Mouse (Mus musculus): Measurements from ENCODE around the gene Rgs7bp. TPM values are rescaled to one million over a fixed set of nuclear protein-coding genes. Genes with fewer than 3 reads are reported as not detected.

Gene Rgs7bp
- polyA plus RNA-seq, 1 experiment, result 0.77 TPM

GRCm38 (mm10) chr13:105015710-105016404 is 38.9 kb downstream of the Rgs7bp start:
- DNase-seq (ENCODE audit: low read depth, low spot score), result no peak
- 69% methylated on average over 8 of the region's 8 CpGs for WGBS

GRCm38 (mm10) chr13:105011300-105011699 is 43.4 kb downstream of the Rgs7bp start:
- WGBS, result 90% methylated on average over 5 of the region's 5 CpGs
- DNase-seq (ENCODE audit: low read depth, low spot score), result no peak

- no peak for DNase-seq (ENCODE audit: low read depth, low spot score)
- 96% methylated on average over 2 of the region's 2 CpGs for WGBS
Measured at GRCm38 (mm10) chr13:105008891-105009290, 45.8 kb downstream of the Rgs7bp start.

GRCm38 (mm10) chr13:105002831-105003157 is 51.9 kb downstream of the Rgs7bp start:
- no peak for DNase-seq (ENCODE audit: low read depth, low spot score)
- WGBS, result 73% methylated on average over 2 of the region's 2 CpGs

GRCm38 (mm10) chr13:105002132-105002830 is 52.4 kb downstream of the Rgs7bp start:
- WGBS, result 70% methylated on average over 5 of the region's 5 CpGs
- no peak for DNase-seq (ENCODE audit: low read depth, low spot score)

- no peak for DNase-seq (ENCODE audit: low read depth, low spot score)
- 61% methylated on average over 2 of the region's 2 CpGs for WGBS
Measured at GRCm38 (mm10) chr13:105001714-105002113, 53.0 kb downstream of the Rgs7bp start.

- DNase-seq (ENCODE audit: low read depth, low spot score), result no peak
- WGBS, result 66% methylated on average over 7 of the region's 7 CpGs
Measured at GRCm38 (mm10) chr13:104988811-104989258, 65.9 kb downstream of the Rgs7bp start.

GRCm38 (mm10) chr13:104988009-104988540 is 66.7 kb downstream of the Rgs7bp start:
- no peak for DNase-seq (ENCODE audit: low read depth, low spot score)
- 84% methylated on average over 13 of the region's 13 CpGs for WGBS

GRCm38 (mm10) chr13:104985691-104986090 is 69.0 kb downstream of the Rgs7bp start:
- 83% methylated on average over 4 of the region's 4 CpGs for WGBS
- no peak for DNase-seq (ENCODE audit: low read depth, low spot score)

GRCm38 (mm10) chr13:104983989-104984388 is 70.7 kb downstream of the Rgs7bp start:
- WGBS, result 70% methylated on average over 5 of the region's 5 CpGs

GRCm38 (mm10) chr13:104982781-104983353 is 71.9 kb downstream of the Rgs7bp start:
- 82% methylated on average over 10 of the region's 10 CpGs for WGBS

More at GRCm38 (mm10) chr13:104983989-104984388, 70.7 kb downstream of the Rgs7bp start:
- no peak for DNase-seq (ENCODE audit: low read depth, low spot score)

GRCm38 (mm10) chr13:104978176-104978575 is 76.6 kb downstream of the Rgs7bp start:
- 47% methylated on average over 1 of the region's 1 CpGs for WGBS
- DNase-seq (ENCODE audit: low read depth, low spot score), result no peak

More at GRCm38 (mm10) chr13:104982781-104983353, 71.9 kb downstream of the Rgs7bp start:
- no peak for DNase-seq (ENCODE audit: low read depth, low spot score)

GRCm38 (mm10) chr13:104967486-104967885 is 87.2 kb downstream of the Rgs7bp start:
- WGBS, result 74% methylated on average over 2 of the region's 2 CpGs
- no peak for DNase-seq (ENCODE audit: low read depth, low spot score)

GRCm38 (mm10) chr13:104963716-104964115 is 91.0 kb downstream of the Rgs7bp start:
- WGBS, result 76% methylated on average over 4 of the region's 4 CpGs
- no peak for DNase-seq (ENCODE audit: low read depth, low spot score)

GRCm38 (mm10) chr13:104962716-104963411 is 91.9 kb downstream of the Rgs7bp start:
- WGBS, result 67% methylated on average over 11 of the region's 11 CpGs

GRCm38 (mm10) chr13:104962166-104962565 is 92.6 kb downstream of the Rgs7bp start:
- no peak for DNase-seq (ENCODE audit: low read depth, low spot score)
- WGBS, result 80% methylated on average over 7 of the region's 7 CpGs

More at GRCm38 (mm10) chr13:104962716-104963411, 91.9 kb downstream of the Rgs7bp start:
- no peak for DNase-seq (ENCODE audit: low read depth, low spot score)

- no peak for DNase-seq (ENCODE audit: low read depth, low spot score)
- 76% methylated on average over 14 of the region's 14 CpGs for WGBS
Measured at GRCm38 (mm10) chr13:104960951-104961715, 93.6 kb downstream of the Rgs7bp start.

- 82% methylated on average over 7 of the region's 7 CpGs for WGBS
- DNase-seq (ENCODE audit: low read depth, low spot score), result no peak
Measured at GRCm38 (mm10) chr13:104960206-104960928, 94.4 kb downstream of the Rgs7bp start.

All from large intestine, adult 2 months (tissue).